Comparison of ENCODE assay signal across 18 mouse cellular contexts in the genomic region with DNA sequence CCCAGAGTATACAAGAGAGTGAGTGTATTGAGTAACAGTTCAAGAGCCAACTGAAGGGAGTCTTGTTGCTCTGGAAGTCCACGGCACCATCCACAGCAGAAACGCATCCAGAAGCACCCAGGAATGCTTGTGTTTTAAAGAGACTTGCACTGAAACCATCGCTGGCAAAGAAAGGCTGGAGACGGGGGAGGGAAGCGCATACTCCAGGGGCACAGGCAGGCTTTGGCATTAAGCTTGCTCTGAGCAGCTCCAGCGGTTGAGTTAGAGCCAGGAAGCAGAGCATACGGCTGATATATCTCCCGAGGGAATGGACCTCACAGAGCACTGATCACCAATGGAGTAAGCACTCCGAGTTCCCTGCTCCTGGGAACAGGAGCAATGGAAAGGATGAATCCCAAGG.
"Had no signal": no experiment of that assay in that cellular context is flagged by ENCODE, and none has a peak within 500 bp of the region (broad histone marks: within the 10 kb centered on the region; RNA-seq: fewer than 3 reads in every experiment).

No protein-coding gene starts in this region.

- H3K9me3 ChIP-seq: limb, embryonic 15.5 days; liver, embryonic 12.5 days; lung, embryonic 15.5 days; midbrain, embryonic 12.5 days; neural tube, embryonic 12.5 days; stomach, embryonic 15.5 days had no signal

- H3K4me3 ChIP-seq: limb, embryonic 15.5 days; liver, embryonic 12.5 days; lung, embryonic 15.5 days; midbrain, embryonic 12.5 days; myocyte; neural tube, embryonic 12.5 days; stomach, embryonic 15.5 days had no signal

- H3K36me3 ChIP-seq: limb, embryonic 15.5 days; liver, embryonic 12.5 days; lung, embryonic 15.5 days; midbrain, embryonic 12.5 days; neural tube, embryonic 12.5 days; stomach, embryonic 15.5 days had no signal

- H3K4me2 ChIP-seq: limb, embryonic 15.5 days; liver, embryonic 12.5 days; lung, embryonic 15.5 days; midbrain, embryonic 12.5 days; neural tube, embryonic 12.5 days; stomach, embryonic 15.5 days had no signal

- H3K27me3 ChIP-seq: limb, embryonic 15.5 days; liver, embryonic 12.5 days; neural tube, embryonic 12.5 days; stomach, embryonic 15.5 days had no signal

- DNase-seq: kidney, adult 11 months; kidney, adult 9 months; kidney, postnatal 36 days; layer of hippocampus, adult 9-11 months; layer of hippocampus, postnatal 36 days; lung, postnatal 14 days; retina, postnatal 1 day; right cerebral cortex, postnatal 4 days; thymus, adult 2 months; thymus, postnatal 25 days had no signal

- H3K4me1 ChIP-seq: limb, embryonic 15.5 days; liver, embryonic 12.5 days; stomach, embryonic 15.5 days had no signal

- H3K27ac ChIP-seq: kidney, postnatal 0 days; limb, embryonic 15.5 days; liver, embryonic 12.5 days; lung, embryonic 15.5 days; midbrain, embryonic 12.5 days; neural tube, embryonic 12.5 days; stomach, embryonic 15.5 days had no signal

- H3K9ac ChIP-seq: limb, embryonic 15.5 days; liver, embryonic 12.5 days; lung, embryonic 15.5 days; midbrain, embryonic 12.5 days; neural tube, embryonic 12.5 days; stomach, embryonic 15.5 days had no signal

- ATAC-seq: liver, embryonic 12.5 days had no signal
